Mouse (Mus musculus) intestine, embryonic 14.5 days (tissue): ENCODE results near the gene Bco2. TPM values are rescaled to one million over a fixed set of nuclear protein-coding genes. Genes with fewer than 3 reads are reported as not detected.

Experiments used
- ATAC-seq: fragments of 200-750 bp; cut with Nextera tagmentation; replicated peaks from 2 replicates; pipeline ENCODE4 v1.8.0; 2017; ENCODE audit warnings: low read depth, moderate number of reproducible peaks, moderate TSS enrichment, moderate library complexity; ENCODE audit not compliant: low FRiP score, low TSS enrichment
- DNase-seq: peaks from one replicate; pipeline ENCODE4 v3.0.0-alpha.2; 2018; ENCODE audit warnings: low spot score
- H3K27ac ChIP-seq: fragments of 300-500 bp; sonication (generic); 2 replicates; pipeline ENCODE4 v1.5.1; 2014; ENCODE audit warnings: low read depth, mild to moderate bottlenecking, control low read depth
- H3K27me3 ChIP-seq: fragments of 300-500 bp; sonication (generic); replicated peaks from 2 replicates; pipeline ENCODE4 v1.6.1; 2014; ENCODE audit warnings: low read length, control low read depth; ENCODE audit not compliant: control insufficient read depth, insufficient read depth
- H3K36me3 ChIP-seq: fragments of 300-500 bp; sonication (generic); 2 replicates; pipeline ENCODE4 v1.6.1; 2014; ENCODE audit warnings: low read length, control low read depth; ENCODE audit not compliant: control insufficient read depth, insufficient read depth
- H3K4me1 ChIP-seq: fragments of 300-500 bp; sonication (generic); replicated peaks from 2 replicates; pipeline ENCODE4 v1.6.1; 2014; ENCODE audit warnings: low read length, control low read depth, mixed read lengths; ENCODE audit not compliant: control insufficient read depth, insufficient read depth
- H3K4me2 ChIP-seq: fragments of 300-500 bp; sonication (generic); 2 replicates; pipeline ENCODE4 v1.6.1; 2014; ENCODE audit warnings: low read length
- H3K4me3 ChIP-seq: fragments of 300-500 bp; sonication (generic); 2 replicates; pipeline ENCODE4 v1.5.1; 2014; ENCODE audit warnings: low read depth, low read length, control low read depth, mixed read lengths
- H3K9ac ChIP-seq: fragments of 300-500 bp; sonication (generic); 2 replicates; pipeline ENCODE4 v1.6.1; 2014; ENCODE audit warnings: mild to moderate bottlenecking, low read length
- H3K9me3 ChIP-seq: fragments of 300-500 bp; sonication (generic); 2 replicates; pipeline ENCODE4 v1.6.1; 2016; ENCODE audit warnings: low read length, control low read depth; ENCODE audit not compliant: control insufficient read depth
- WGBS: fragments of 180-500 bp; shearing (Covaris S2); extraction: QIAGEN DNeasy Blood & Tissue Kit; methylation state at CpG from one replicate; pipeline ENCODE4 v1.1.7; 2014; 5-methylcytosine and 5-hydroxymethylcytosine counted together
- polyA plus RNA-seq: library from polyadenylated mRNA; unstranded; fragments of >200 nt; fragmentation: Nextera tagmentation; extraction: Ambion mirVana; gene quantifications from 2 replicates; pipeline ENCODE4 v1.2.1, GENCODE M21; 2014

Gene Bco2
- 0.32 and 0.41 TPM in 2 replicates for polyA plus RNA-seq

GRCm38 (mm10) chr9:50555094-50555446 lies at the start of gene Bco2:
Gene Bco2 (minus strand): TSS chr9:50555181.
- H3K36me3 ChIP-seq, result no peaks in the 10 kb centered on the region
- no peak for DNase-seq
- H3K27ac ChIP-seq, result peak within 1 kb of the TSS; percentile 4; the same call in 1 of the 2 replicates
- H3K4me3 ChIP-seq, result no peak within 1 kb of the TSS
- no peaks in the 10 kb centered on the region for H3K27me3 ChIP-seq
- H3K9me3 ChIP-seq, result no peaks in the 10 kb centered on the region
- peak within 1 kb of the TSS; percentile 32; the same call in 1 of the 2 replicates for H3K4me2 ChIP-seq
- no peak for ATAC-seq
- no peak within 1 kb of the TSS for H3K9ac ChIP-seq
- no peaks in the 10 kb centered on the region for H3K4me1 ChIP-seq
- WGBS, result 38% methylated on average over 2 of the region's 2 CpGs

GRCm38 (mm10) chr9:50604338-50604737 lies 49.4 kb upstream of the Bco2 start:
- ATAC-seq, result no peak
- Histone ChIP-seq H3K9ac (peak overlapping the region; percentile 79), H3K27ac (peak overlapping the region; percentile 81), H3K4me2 (peak overlapping the region; percentile 79), H3K4me3 (peak overlapping the region; percentile 79), H3K27me3 (no peaks in the 10 kb centered on the region), H3K4me1 (peaks cover 8% of the 10 kb centered on the region; the same call in 1 of the 2 replicates), H3K9me3 (no peaks in the 10 kb centered on the region), H3K36me3 (peaks cover 54% of the 10 kb centered on the region)
- DNase-seq, result no peak
- 3% methylated on average over 6 of the region's 6 CpGs for WGBS

- Histone ChIP-seq H3K9me3 (no peaks in the 10 kb centered on the region), H3K4me2 (peak overlapping the region; percentile 79), H3K9ac (peak overlapping the region; percentile 79), H3K4me1 (peaks cover 8% of the 10 kb centered on the region; the same call in 1 of the 2 replicates), H3K36me3 (peaks cover 54% of the 10 kb centered on the region), H3K4me3 (peak overlapping the region; percentile 79), H3K27ac (peak overlapping the region; percentile 81), H3K27me3 (no peaks in the 10 kb centered on the region)
- DNase-seq (no peak), ATAC-seq (peak; percentile 83)
- WGBS, result 0% methylated on average over 24 of the region's 24 CpGs
Measured at GRCm38 (mm10) chr9:50603998-50604324, 49.0 kb upstream of the Bco2 start.

GRCm38 (mm10) chr9:50603189-50603997 lies 48.4 kb upstream of the Bco2 start, which contains the start of the genes Sdhd and Timm8b:
Gene Sdhd (minus strand): TSS chr9:50603812.
Gene Timm8b (plus strand): TSS chr9:50603910.
- Histone ChIP-seq H3K4me2 (peak within 1 kb of the TSS; percentile 79), H3K27me3 (no peaks in the 10 kb centered on the region), H3K9me3 (no peaks in the 10 kb centered on the region), H3K4me1 (peaks cover 8% of the 10 kb centered on the region; the same call in 1 of the 2 replicates), H3K27ac (peak within 1 kb of the TSS; percentile 81), H3K36me3 (peaks cover 54% of the 10 kb centered on the region), H3K9ac (peak within 1 kb of the TSS; percentile 79), H3K4me3 (peak within 1 kb of the TSS; percentile 79)
- peak; percentile 92 for DNase-seq
- under 1% methylated on average over 48 of the region's 48 CpGs for WGBS
- peak; percentile 94 for ATAC-seq

GRCm38 (mm10) chr9:50602055-50602845 lies 47.3 kb upstream of the Bco2 start:
- 86% methylated on average over 7 of the region's 7 CpGs for WGBS
- H3K27me3 ChIP-seq, result no peaks in the 10 kb centered on the region
- H3K36me3 ChIP-seq, result peaks cover 54% of the 10 kb centered on the region
- H3K4me2 ChIP-seq, result peak overlapping the region; percentile 79
- ATAC-seq (no peak), DNase-seq (no peak)
- peak overlapping the region; percentile 79 for H3K4me3 ChIP-seq
- no peaks in the 10 kb centered on the region for H3K9me3 ChIP-seq
- H3K9ac ChIP-seq, result peak overlapping the region; percentile 76; the same call in 1 of the 2 replicates
- H3K4me1 ChIP-seq, result peaks cover 8% of the 10 kb centered on the region; the same call in 1 of the 2 replicates
- H3K27ac ChIP-seq, result no peak overlapping the region

GRCm38 (mm10) chr9:50601536-50601935 lies 46.6 kb upstream of the Bco2 start:
- H3K27me3 ChIP-seq, result no peaks in the 10 kb centered on the region

GRCm38 (mm10) chr9:50596973-50597372 lies 42.0 kb upstream of the Bco2 start:
- no peak for ATAC-seq
- Histone ChIP-seq H3K27ac (no peak overlapping the region), H3K27me3 (no peaks in the 10 kb centered on the region), H3K9ac (no peak overlapping the region), H3K36me3 (peaks cover 61% of the 10 kb centered on the region), H3K4me2 (no peak overlapping the region), H3K4me3 (no peak overlapping the region), H3K4me1 (no peaks in the 10 kb centered on the region; the same call in 1 of the 2 replicates), H3K9me3 (no peaks in the 10 kb centered on the region)
- DNase-seq, result no peak
- WGBS, result 94% methylated on average over 8 of the region's 8 CpGs

More at GRCm38 (mm10) chr9:50601536-50601935, 46.6 kb upstream of the Bco2 start:
- H3K27ac ChIP-seq, result no peak overlapping the region
- peaks cover 56% of the 10 kb centered on the region for H3K36me3 ChIP-seq
- peaks cover 8% of the 10 kb centered on the region; the same call in 1 of the 2 replicates for H3K4me1 ChIP-seq
- H3K4me3 ChIP-seq, result no peak overlapping the region
- H3K4me2 ChIP-seq, result no peak overlapping the region
- H3K9ac ChIP-seq, result no peak overlapping the region
- ATAC-seq (no peak), DNase-seq (no peak)
- WGBS, result 85% methylated on average over 6 of the region's 6 CpGs
- no peaks in the 10 kb centered on the region for H3K9me3 ChIP-seq

- Histone ChIP-seq H3K4me1 (no peaks in the 10 kb centered on the region), H3K27me3 (no peaks in the 10 kb centered on the region), H3K4me2 (no peak overlapping the region), H3K27ac (no peak overlapping the region), H3K36me3 (peaks cover 53% of the 10 kb centered on the region), H3K9me3 (no peaks in the 10 kb centered on the region), H3K9ac (no peak overlapping the region), H3K4me3 (no peak overlapping the region)
- no peak for DNase-seq
- 65% methylated on average over 12 of the region's 12 CpGs for WGBS
- peak; percentile 67 for ATAC-seq
Measured at GRCm38 (mm10) chr9:50594794-50595417, 39.9 kb upstream of the Bco2 start.
